20 mouse cellular contexts compared by ENCODE assay signal in genomic region chr3:142316138-142316740, GRCm38 (mm10).
DNase-seq lines count a peak whose midpoint lies in the region; ATAC-seq and TF ChIP-seq lines count a peak whose summit lies in the region.
"Had no signal": no experiment of that assay in that cellular context is flagged by ENCODE, and none has a peak within 500 bp of the region (broad histone marks: within the 10 kb centered on the region; RNA-seq: fewer than 3 reads in every experiment).

No protein-coding gene starts in this region.

- WGBS in heart, embryonic 15.5 days, result 83% methylated on average over 2 of the region's 2 CpGs
- 39% methylated on average over 2 of the region's 2 CpGs for WGBS in kidney, postnatal 0 days

- no peak overlapping the region for H3K4me2 ChIP-seq in heart, embryonic 15.5 days
- no peak overlapping the region for H3K4me2 ChIP-seq in kidney, postnatal 0 days (ENCODE audit: low read length)
- H3K4me2 ChIP-seq: embryonic facial prominence, embryonic 15.5 days; forebrain, embryonic 13.5 days; liver, embryonic 13.5 days; lung, embryonic 15.5 days; neural tube, embryonic 15.5 days had no signal

- H3K9ac ChIP-seq in heart, embryonic 15.5 days, result no peak overlapping the region
- H3K9ac ChIP-seq in kidney, postnatal 0 days (ENCODE audit: low read depth, low read length), result no peak overlapping the region
- H3K9ac ChIP-seq: embryonic facial prominence, embryonic 15.5 days; forebrain, embryonic 13.5 days; liver, embryonic 13.5 days; lung, embryonic 15.5 days; neural tube, embryonic 15.5 days had no signal

- peaks cover 34% of the 10 kb centered on the region for H3K4me1 ChIP-seq in heart, embryonic 15.5 days (replicated peaks)
- no peaks in the 10 kb centered on the region for H3K4me1 ChIP-seq in kidney, postnatal 0 days (replicated peaks; ENCODE audit: insufficient read depth, low read length)
- H3K4me1 ChIP-seq: embryonic facial prominence, embryonic 15.5 days; liver, embryonic 13.5 days had no signal

- no peak for TF ChIP-seq CTCF in kidney, postnatal 0 days (IDR thresholded peaks at IDR 0.05; ENCODE audit: low read depth)

- DNase-seq in heart, postnatal 10 days, result no peak
- DNase-seq in kidney, postnatal 0 days (ENCODE audit: low spot score), result no peak
- no peak for DNase-seq in kidney, adult 11 months
- peak; percentile 68 for DNase-seq in Muller cell, postnatal 12 days (ENCODE audit: inconsistent ontology term)
- peak; percentile 57 for DNase-seq in gonadal fat pad, adult 2 months (ENCODE audit: low read depth)
- no peak for DNase-seq in adrenal gland, postnatal 10 days
- DNase-seq: cerebellum, adult 11 months; cerebellum, postnatal 14 days; embryo, embryonic 11 days; gastrocnemius, postnatal 25 days; kidney, adult 18-20 months; layer of hippocampus, postnatal 36 days; liver, embryonic 13.5 days; right cerebral cortex, postnatal 25 days had no signal

- H3K27ac ChIP-seq in heart, embryonic 15.5 days, result peak overlapping the region; percentile 49; the same call in 1 of the 2 replicates
- peak overlapping the region; percentile 15; the same call in 1 of the 2 replicates for H3K27ac ChIP-seq in kidney, postnatal 0 days
- H3K27ac ChIP-seq: embryonic facial prominence, embryonic 15.5 days; forebrain, embryonic 13.5 days; limb, embryonic 10.5 days; liver, embryonic 13.5 days; lung, embryonic 15.5 days; neural tube, embryonic 15.5 days had no signal

- H3K4me3 ChIP-seq in heart, embryonic 15.5 days, result no peak overlapping the region
- H3K4me3 ChIP-seq in kidney, postnatal 0 days (replicated peaks; ENCODE audit: low read depth, low read length), result no peak overlapping the region
- H3K4me3 ChIP-seq: embryonic facial prominence, embryonic 15.5 days; forebrain, embryonic 13.5 days; limb, embryonic 10.5 days; liver, embryonic 13.5 days; lung, embryonic 15.5 days; neural tube, embryonic 15.5 days had no signal

- H3K27me3 ChIP-seq in heart, embryonic 15.5 days, result no peaks in the 10 kb centered on the region
- H3K27me3 ChIP-seq in kidney, postnatal 0 days (ENCODE audit: insufficient read depth, low read length), result no peaks in the 10 kb centered on the region
- H3K27me3 ChIP-seq: embryonic facial prominence, embryonic 15.5 days; forebrain, embryonic 13.5 days; liver, embryonic 13.5 days; lung, embryonic 15.5 days; neural tube, embryonic 15.5 days had no signal

- intact Hi-C loops in heart, postnatal 10 days (cut with DNase I), result no loop called here

- H3K36me3 ChIP-seq in heart, embryonic 15.5 days, result no peaks in the 10 kb centered on the region
- no peaks in the 10 kb centered on the region for H3K36me3 ChIP-seq in kidney, postnatal 0 days (ENCODE audit: insufficient read depth, low read length)
- H3K36me3 ChIP-seq: embryonic facial prominence, embryonic 15.5 days; limb, embryonic 10.5 days; liver, embryonic 13.5 days; lung, embryonic 15.5 days; neural tube, embryonic 15.5 days had no signal

- no peak for ATAC-seq in heart, embryonic 15.5 days (replicated peaks; ENCODE audit: insufficient number of reproducible peaks, insufficient read depth, low FRiP score, low read depth)
- ATAC-seq in kidney, postnatal 0 days (replicated peaks; ENCODE audit: low FRiP score, low read depth), result no peak
- ATAC-seq: forebrain, embryonic 13.5 days had no signal

- no peaks in the 10 kb centered on the region for H3K9me3 ChIP-seq in heart, embryonic 15.5 days (replicated peaks)
- H3K9me3 ChIP-seq in kidney, postnatal 0 days (replicated peaks; ENCODE audit: low read length), result no peaks in the 10 kb centered on the region
- H3K9me3 ChIP-seq: embryonic facial prominence, embryonic 15.5 days; forebrain, embryonic 13.5 days; limb, embryonic 10.5 days; liver, embryonic 13.5 days; lung, embryonic 15.5 days; neural tube, embryonic 15.5 days had no signal

Comparison
In these comparisons a context has a peak if more than half of its experiments do, and no peak if none do; other contexts are left out.
1. DNase-seq: peak in Muller cell, postnatal 12 days (single experiment) and gonadal fat pad, adult 2 months (single experiment); none in heart, postnatal 10 days (0 of 2), kidney, postnatal 0 days (single experiment), kidney, adult 11 months (single experiment) and adrenal gland, postnatal 10 days (single experiment).